Mouse (Mus musculus): Measurements from ENCODE around the gene Trrap. TPM values are rescaled to one million over a fixed set of nuclear protein-coding genes. Genes with fewer than 3 reads are reported as not detected.

Trrap gene
- polyA plus RNA-seq, 1 experiment: 60.3 TPM

GRCm38 (mm10) chr5:144828365-144829102 is 61.0 kb downstream of the Trrap start:
- H3K27me3 ChIP-seq (ENCODE audit: control insufficient read depth, insufficient read depth, low read length): no peaks in the 10 kb centered on the region
- 93% methylated on average over 20 of the region's 20 CpGs for WGBS
- peaks cover 82% of the 10 kb centered on the region for H3K36me3 ChIP-seq (ENCODE audit: control insufficient read depth, insufficient read depth, low read length)
- no peaks in the 10 kb centered on the region for H3K4me1 ChIP-seq (ENCODE audit: control insufficient read depth, insufficient read depth, insufficient read length, low read length)
- no peak overlapping the region for H3K4me3 ChIP-seq (ENCODE audit: low read depth, low read length)
- TF ChIP-seq POLR2A (IDR thresholded peaks at IDR 0.05; ENCODE audit: low read depth, low read length) (no peak), CTCF (IDR thresholded peaks at IDR 0.05; ENCODE audit: extremely low read depth, insufficient read length, insufficient replicate concordance, low read depth, low read length) (no peak)
- H3K27ac ChIP-seq (ENCODE audit: insufficient read depth, low read depth, low read length): no peak overlapping the region

DNA sequence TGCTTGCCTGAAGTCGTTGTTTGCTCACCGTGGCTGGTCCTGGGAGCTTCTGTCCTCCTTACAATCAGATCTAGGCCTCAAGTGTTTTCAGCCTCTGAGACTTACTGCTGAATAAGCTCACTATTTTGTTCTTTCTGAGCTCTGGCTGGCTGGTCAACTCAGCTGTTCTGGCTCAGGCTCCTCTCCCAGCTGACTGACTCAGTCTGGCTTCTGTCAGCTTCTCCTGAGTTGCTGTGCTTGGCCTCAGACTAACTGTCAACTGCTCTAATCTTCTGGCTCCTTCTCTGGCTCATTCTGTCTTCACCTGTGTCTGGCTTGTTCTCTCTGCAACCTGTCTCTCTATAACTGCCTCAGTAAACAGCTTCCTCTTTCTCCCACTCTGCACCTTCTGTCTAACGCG is 62.1 kb downstream of the Trrap start:
- Histone ChIP-seq H3K4me1 (ENCODE audit: control insufficient read depth, insufficient read depth, insufficient read length, low read length) (no peaks in the 10 kb centered on the region), H3K36me3 (ENCODE audit: control insufficient read depth, insufficient read depth, low read length) (peaks cover 81% of the 10 kb centered on the region), H3K4me3 (ENCODE audit: low read depth, low read length) (no peak overlapping the region), H3K27me3 (ENCODE audit: control insufficient read depth, insufficient read depth, low read length) (no peaks in the 10 kb centered on the region), H3K27ac (ENCODE audit: insufficient read depth, low read depth, low read length) (no peak overlapping the region)
- 87% methylated on average over 4 of the region's 4 CpGs for WGBS
- TF ChIP-seq CTCF (IDR thresholded peaks at IDR 0.05; ENCODE audit: extremely low read depth, insufficient read length, insufficient replicate concordance, low read depth, low read length): no peak
- no peak for TF ChIP-seq POLR2A (IDR thresholded peaks at IDR 0.05; ENCODE audit: low read depth, low read length)

- Histone ChIP-seq H3K4me1 (ENCODE audit: control insufficient read depth, insufficient read depth, insufficient read length, low read length) (no peaks in the 10 kb centered on the region), H3K36me3 (ENCODE audit: control insufficient read depth, insufficient read depth, low read length) (peaks cover 76% of the 10 kb centered on the region), H3K27ac (ENCODE audit: insufficient read depth, low read depth, low read length) (no peak overlapping the region), H3K27me3 (ENCODE audit: control insufficient read depth, insufficient read depth, low read length) (no peaks in the 10 kb centered on the region), H3K4me3 (ENCODE audit: low read depth, low read length) (no peak overlapping the region)
- WGBS: 78% methylated on average over 9 of the region's 9 CpGs
- TF ChIP-seq POLR2A (IDR thresholded peaks at IDR 0.05; ENCODE audit: low read depth, low read length): no peak
- TF ChIP-seq CTCF (IDR thresholded peaks at IDR 0.05; ENCODE audit: extremely low read depth, insufficient read length, insufficient replicate concordance, low read depth, low read length): no peak
These were observed 64.4 kb downstream of the Trrap start for GRCm38 (mm10) chr5:144831840-144832469.

DNA sequence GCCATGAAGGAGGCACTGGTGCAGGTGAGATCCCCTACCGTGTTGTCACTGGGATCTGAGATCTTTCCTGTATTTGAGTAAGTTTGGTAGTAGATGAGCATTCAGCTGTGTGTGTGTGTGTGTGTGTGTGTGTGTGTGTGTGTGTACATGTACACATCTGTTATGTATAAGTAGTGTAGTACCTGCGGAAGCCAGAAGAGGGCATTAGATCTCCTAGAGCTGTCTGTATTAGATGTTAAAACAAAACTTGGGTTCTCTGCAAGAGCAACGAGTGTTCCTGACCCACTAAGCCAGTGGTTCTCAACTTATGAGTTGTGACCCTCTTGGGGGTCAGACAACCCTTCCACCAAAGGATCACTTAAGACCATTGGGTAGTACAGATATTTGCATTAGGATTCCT is 68.6 kb downstream of the Trrap start:
- Histone ChIP-seq H3K36me3 (ENCODE audit: control insufficient read depth, insufficient read depth, low read length) (peaks cover 70% of the 10 kb centered on the region), H3K27ac (ENCODE audit: insufficient read depth, low read depth, low read length) (no peak overlapping the region), H3K27me3 (ENCODE audit: control insufficient read depth, insufficient read depth, low read length) (no peaks in the 10 kb centered on the region), H3K4me1 (ENCODE audit: control insufficient read depth, insufficient read depth, insufficient read length, low read length) (no peaks in the 10 kb centered on the region), H3K4me3 (ENCODE audit: low read depth, low read length) (no peak overlapping the region)
- no peak for TF ChIP-seq POLR2A (IDR thresholded peaks at IDR 0.05; ENCODE audit: low read depth, low read length)
- no peak for TF ChIP-seq CTCF (IDR thresholded peaks at IDR 0.05; ENCODE audit: extremely low read depth, insufficient read length, insufficient replicate concordance, low read depth, low read length)
- WGBS: 88% methylated on average over 3 of the region's 3 CpGs

- Histone ChIP-seq H3K4me1 (ENCODE audit: control insufficient read depth, insufficient read depth, insufficient read length, low read length) (no peaks in the 10 kb centered on the region), H3K36me3 (ENCODE audit: control insufficient read depth, insufficient read depth, low read length) (peaks cover 85% of the 10 kb centered on the region)
These were observed 77.8 kb downstream of the Trrap start for GRCm38 (mm10) chr5:144845352-144845751.

GRCm38 (mm10) chr5:144848735-144849134 is 81.2 kb downstream of the Trrap start:
- Histone ChIP-seq H3K27me3 (ENCODE audit: control insufficient read depth, insufficient read depth, low read length) (no peaks in the 10 kb centered on the region), H3K36me3 (ENCODE audit: control insufficient read depth, insufficient read depth, low read length) (peaks cover 72% of the 10 kb centered on the region), H3K4me1 (ENCODE audit: control insufficient read depth, insufficient read depth, insufficient read length, low read length) (no peaks in the 10 kb centered on the region), H3K4me3 (ENCODE audit: low read depth, low read length) (no peak overlapping the region), H3K27ac (ENCODE audit: insufficient read depth, low read depth, low read length) (no peak overlapping the region)
- 81% methylated on average over 5 of the region's 5 CpGs for WGBS
- TF ChIP-seq POLR2A (IDR thresholded peaks at IDR 0.05; ENCODE audit: low read depth, low read length) (no peak), CTCF (IDR thresholded peaks at IDR 0.05; ENCODE audit: extremely low read depth, insufficient read length, insufficient replicate concordance, low read depth, low read length) (no peak)

More at GRCm38 (mm10) chr5:144845352-144845751, 77.8 kb downstream of the Trrap start:
- no peak for TF ChIP-seq CTCF (IDR thresholded peaks at IDR 0.05; ENCODE audit: extremely low read depth, insufficient read length, insufficient replicate concordance, low read depth, low read length)
- TF ChIP-seq POLR2A (IDR thresholded peaks at IDR 0.05; ENCODE audit: low read depth, low read length): no peak
- Histone ChIP-seq H3K27me3 (ENCODE audit: control insufficient read depth, insufficient read depth, low read length) (no peaks in the 10 kb centered on the region), H3K4me3 (ENCODE audit: low read depth, low read length) (no peak overlapping the region), H3K27ac (ENCODE audit: insufficient read depth, low read depth, low read length) (no peak overlapping the region)
- WGBS: 97% methylated on average over 20 of the region's 20 CpGs

DNA sequence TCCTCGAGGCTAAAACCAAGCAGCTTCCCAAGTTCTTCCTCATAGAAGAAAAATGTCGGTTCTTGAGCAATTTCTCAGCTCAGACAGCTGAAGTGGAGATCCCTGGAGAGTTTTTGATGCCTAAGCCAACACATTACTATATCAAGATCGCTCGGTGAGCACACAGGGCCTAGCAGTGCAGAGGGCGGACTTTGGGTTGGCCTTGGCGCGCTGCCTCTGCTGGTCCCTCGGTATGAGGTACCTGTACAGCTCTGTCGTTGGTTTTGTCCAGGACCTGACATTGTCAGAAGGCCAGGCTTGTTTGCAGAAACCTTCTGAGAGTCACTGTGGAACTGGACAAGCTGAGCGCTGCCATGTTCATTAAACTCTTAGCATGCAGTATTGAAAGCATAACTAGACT is 82.4 kb downstream of the Trrap start:
- no peak overlapping the region for H3K4me3 ChIP-seq (ENCODE audit: low read depth, low read length)
- no peak for TF ChIP-seq POLR2A (IDR thresholded peaks at IDR 0.05; ENCODE audit: low read depth, low read length)
- no peak for TF ChIP-seq CTCF (IDR thresholded peaks at IDR 0.05; ENCODE audit: extremely low read depth, insufficient read length, insufficient replicate concordance, low read depth, low read length)
- H3K4me1 ChIP-seq (ENCODE audit: control insufficient read depth, insufficient read depth, insufficient read length, low read length): no peaks in the 10 kb centered on the region
- WGBS: 90% methylated on average over 10 of the region's 10 CpGs
- H3K27ac ChIP-seq (ENCODE audit: insufficient read depth, low read depth, low read length): no peak overlapping the region
- no peaks in the 10 kb centered on the region for H3K27me3 ChIP-seq (ENCODE audit: control insufficient read depth, insufficient read depth, low read length)
- peaks cover 66% of the 10 kb centered on the region for H3K36me3 ChIP-seq (ENCODE audit: control insufficient read depth, insufficient read depth, low read length)

Data from small intestine, adult 2 months (tissue).